Mouse (Mus musculus) liver, adult 2 months (tissue): ENCODE measurements around the gene Ankrd23. TPM values are rescaled to one million over a fixed set of nuclear protein-coding genes. Genes with fewer than 3 reads are reported as not detected.

ENCODE experiments used
- DNase-seq: peaks from one replicate; pipeline ENCODE4 v3.0.0-alpha.2; 2011; ENCODE audit warnings: low read depth, low spot score; ENCODE audit errors: extremely low read depth
- H3K27ac ChIP-seq: fragments of 200-500 bp; replicated peaks from 2 replicates; pipeline ENCODE4 v1.5.1; 2012; ENCODE audit warnings: low read depth, mild to moderate bottlenecking, control low read depth, inconsistent platforms, low read length; ENCODE audit not compliant: insufficient read depth
- H3K27me3 ChIP-seq: fragments of 200-500 bp; 2 replicates; pipeline ENCODE4 v1.6.1; 2012; ENCODE audit warnings: mild to moderate bottlenecking, moderate library complexity, low read length, inconsistent platforms; ENCODE audit not compliant: control insufficient read depth, insufficient read depth
- H3K36me3 ChIP-seq: fragments of 200-500 bp; 2 replicates; pipeline ENCODE4 v1.6.1; 2012; ENCODE audit warnings: low read length, inconsistent platforms; ENCODE audit not compliant: control insufficient read depth, insufficient read depth
- H3K4me1 ChIP-seq: fragments of 200-500 bp; 2 replicates; pipeline ENCODE4 v1.6.1; 2011; ENCODE audit warnings: low read length; ENCODE audit not compliant: control insufficient read depth, insufficient read depth
- H3K4me3 ChIP-seq: fragments of 200-500 bp; 2 replicates; pipeline ENCODE4 v1.5.1; 2011; ENCODE audit warnings: low read depth, mild to moderate bottlenecking, control low read depth, low read length, moderate library complexity; ENCODE audit not compliant: insufficient read depth
- H3K79me2 ChIP-seq: fragments of 200-500 bp; 2 replicates; pipeline ENCODE4 v1.6.1; 2012; ENCODE audit warnings: inconsistent platforms, mild to moderate bottlenecking, low read length, moderate library complexity; ENCODE audit not compliant: control insufficient read depth, insufficient read depth
- H3K9ac ChIP-seq: fragments of 200-500 bp; 2 replicates; pipeline ENCODE4 v1.6.1; 2012; ENCODE audit warnings: low read depth, mild to moderate bottlenecking, control low read depth, inconsistent platforms, low read length
- CTCF ChIP-seq: fragments of 200-500 bp; IDR thresholded peaks from 2 replicates; pipeline ENCODE4 v1.5.1; 2011; ENCODE audit warnings: low read depth, low read length, control low read depth
- POLR2A ChIP-seq: fragments of 200-500 bp; IDR thresholded peaks from 2 replicates; pipeline ENCODE4 v1.6.1; 2011; ENCODE audit warnings: low read length, control low read depth; ENCODE audit not compliant: insufficient read depth; ENCODE audit errors: extremely low read depth
- WGBS: fragments of 180-500 bp; shearing (Covaris S2); methylation state at CpG from one replicate; pipeline ENCODE4 v1.1.7; 2018; 5-methylcytosine and 5-hydroxymethylcytosine counted together
- polyA plus RNA-seq: library from polyadenylated mRNA; depleted of rRNA; stranded (reverse); fragments of >200 nt; gene quantifications from 2 replicates; pipeline ENCODE4 v1.2.3, GENCODE M21; 2012
- total RNA-seq: library from RNA; depleted of rRNA; stranded (reverse); fragments of >200 nt; gene quantifications from 2 replicates; pipeline ENCODE4 v1.2.3, GENCODE M21; 2014

The Ankrd23 gene
- total and polyA plus RNA-seq, 2 experiments = 1.8 to 5.1 TPM

GRCm38 (mm10) chr1:36567818-36568603 lies 31.3 kb upstream of the Ankrd23 start:
- 0 out of 2 replicates have a peak overlapping the region, but pooled peaks have one; percentile 25 for H3K27ac ChIP-seq
- peak; percentile 19 for DNase-seq

GRCm38 (mm10) chr1:36566425-36566824 lies 29.7 kb upstream of the Ankrd23 start:
- no peak overlapping the region for H3K9ac ChIP-seq
- no peaks in the 10 kb centered on the region for H3K79me2 ChIP-seq
- no peak overlapping the region for H3K4me3 ChIP-seq
- no peak for DNase-seq
- 41% methylated on average over 2 of the region's 2 CpGs for WGBS
- no peak overlapping the region for H3K27ac ChIP-seq
- no peaks in the 10 kb centered on the region for H3K27me3 ChIP-seq
- no peak for TF ChIP-seq POLR2A
- no peak for TF ChIP-seq CTCF
- peaks cover 8% of the 10 kb centered on the region; the same call in 1 of the 2 replicates for H3K4me1 ChIP-seq
- no peaks in the 10 kb centered on the region for H3K36me3 ChIP-seq

More at GRCm38 (mm10) chr1:36567818-36568603, 31.3 kb upstream of the Ankrd23 start:
- no peak overlapping the region for H3K9ac ChIP-seq
- H3K4me3 ChIP-seq = no peak overlapping the region
- TF ChIP-seq CTCF (no peak), POLR2A (no peak)
- H3K4me1 ChIP-seq = peaks cover 8% of the 10 kb centered on the region; the same call in 1 of the 2 replicates
- H3K79me2 ChIP-seq = no peaks in the 10 kb centered on the region
- WGBS = 59% methylated on average over 21 of the region's 21 CpGs
- H3K27me3 ChIP-seq = no peaks in the 10 kb centered on the region
- H3K36me3 ChIP-seq = no peaks in the 10 kb centered on the region

- Histone ChIP-seq H3K79me2 (no peaks in the 10 kb centered on the region), H3K4me1 (peaks cover 3% of the 10 kb centered on the region; the same call in 1 of the 2 replicates), H3K27me3 (no peaks in the 10 kb centered on the region), H3K4me3 (no peak overlapping the region), H3K9ac (no peak overlapping the region), H3K36me3 (no peaks in the 10 kb centered on the region), H3K27ac (no peak overlapping the region)
- TF ChIP-seq POLR2A = no peak
- TF ChIP-seq CTCF = no peak
- DNase-seq = no peak
- 72% methylated on average over 6 of the region's 6 CpGs for WGBS
These were observed 27.4 kb upstream of the Ankrd23 start for GRCm38 (mm10) chr1:36564101-36564500.

GRCm38 (mm10) chr1:36563632-36564031 lies 26.9 kb upstream of the Ankrd23 start:
- H3K9ac ChIP-seq = no peak overlapping the region
- no peaks in the 10 kb centered on the region for H3K27me3 ChIP-seq
- TF ChIP-seq CTCF (no peak), POLR2A (no peak)
- no peaks in the 10 kb centered on the region for H3K79me2 ChIP-seq
- H3K4me3 ChIP-seq = no peak overlapping the region
- no peak overlapping the region for H3K27ac ChIP-seq
- DNase-seq = no peak
- H3K4me1 ChIP-seq = peaks cover 3% of the 10 kb centered on the region; the same call in 1 of the 2 replicates
- 71% methylated on average over 4 of the region's 4 CpGs for WGBS
- no peaks in the 10 kb centered on the region for H3K36me3 ChIP-seq

GRCm38 (mm10) chr1:36563197-36563596 lies 26.5 kb upstream of the Ankrd23 start:
- H3K4me3 ChIP-seq = no peak overlapping the region
- no peak overlapping the region for H3K27ac ChIP-seq

GRCm38 (mm10) chr1:36562388-36562787 lies 25.7 kb upstream of the Ankrd23 start:
- no peaks in the 10 kb centered on the region for H3K36me3 ChIP-seq
- no peak for TF ChIP-seq CTCF
- H3K9ac ChIP-seq = no peak overlapping the region
- no peaks in the 10 kb centered on the region for H3K79me2 ChIP-seq
- no peak for DNase-seq
- 72% methylated on average over 4 of the region's 4 CpGs for WGBS
- H3K4me1 ChIP-seq = peaks cover 3% of the 10 kb centered on the region; the same call in 1 of the 2 replicates
- H3K4me3 ChIP-seq = no peak overlapping the region
- H3K27me3 ChIP-seq = no peaks in the 10 kb centered on the region
- no peak overlapping the region for H3K27ac ChIP-seq

More at GRCm38 (mm10) chr1:36563197-36563596, 26.5 kb upstream of the Ankrd23 start:
- DNase-seq = no peak
- Histone ChIP-seq H3K4me1 (peaks cover 3% of the 10 kb centered on the region; the same call in 1 of the 2 replicates), H3K79me2 (no peaks in the 10 kb centered on the region), H3K9ac (no peak overlapping the region), H3K36me3 (no peaks in the 10 kb centered on the region), H3K27me3 (no peaks in the 10 kb centered on the region)
- WGBS = 74% methylated on average over 2 of the region's 2 CpGs
- no peak for TF ChIP-seq CTCF
- TF ChIP-seq POLR2A = no peak
